Mouse (Mus musculus): Measurements from ENCODE around the gene Cmtm5. TPM values are rescaled to one million over a fixed set of nuclear protein-coding genes. Genes with fewer than 3 reads are reported as not detected.
"Not testable (repeated sequence)": the region's sequence is repeated elsewhere in the genome, so short reads cannot be mapped to it uniquely, and the experiment has no call there.

Gene Cmtm5
- polyA plus RNA-seq, 1 experiment from 2014 or later = 2.8 TPM

DNA sequence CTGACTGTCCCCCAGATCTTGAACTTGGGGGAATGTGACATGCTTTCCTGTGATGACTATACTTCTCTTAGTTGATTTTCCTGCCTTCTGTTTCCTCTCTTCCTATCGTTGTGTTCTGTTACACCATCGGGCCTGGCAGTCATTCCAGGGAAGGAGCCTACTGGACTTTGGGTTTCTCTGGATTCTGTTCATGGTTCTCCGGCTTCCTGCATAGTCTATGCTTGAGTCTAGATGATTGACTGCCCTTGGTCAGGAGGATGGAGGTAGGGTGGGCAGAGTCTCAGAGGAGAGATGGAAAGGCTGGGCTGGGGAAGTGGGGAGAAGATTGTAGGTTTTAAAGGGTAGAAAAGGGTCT lies 4.1 kb downstream of the Cmtm5 start:
- WGBS = 81% methylated on average over 3 of the region's 3 CpGs
- Histone ChIP-seq H3K4me1 (ENCODE audit: control insufficient read depth, insufficient read depth, low read length) (no peaks in the 10 kb centered on the region), H3K9me3 (replicated peaks; ENCODE audit: control insufficient read depth, low read length) (no peaks in the 10 kb centered on the region), H3K27me3 (replicated peaks; ENCODE audit: control insufficient read depth, insufficient read depth, low read length) (no peaks in the 10 kb centered on the region), H3K9ac (ENCODE audit: low read length) (no peak overlapping the region), H3K36me3 (ENCODE audit: control insufficient read depth, insufficient read depth, low read length) (no peaks in the 10 kb centered on the region), H3K4me3 (ENCODE audit: low read depth, low read length) (no peak overlapping the region), H3K4me2 (ENCODE audit: low read length) (no peak overlapping the region), H3K27ac (ENCODE audit: low read depth, low read length) (no peak overlapping the region)
- DNase-seq (ENCODE audit: low spot score) (no peak), ATAC-seq (no peak)

DNA sequence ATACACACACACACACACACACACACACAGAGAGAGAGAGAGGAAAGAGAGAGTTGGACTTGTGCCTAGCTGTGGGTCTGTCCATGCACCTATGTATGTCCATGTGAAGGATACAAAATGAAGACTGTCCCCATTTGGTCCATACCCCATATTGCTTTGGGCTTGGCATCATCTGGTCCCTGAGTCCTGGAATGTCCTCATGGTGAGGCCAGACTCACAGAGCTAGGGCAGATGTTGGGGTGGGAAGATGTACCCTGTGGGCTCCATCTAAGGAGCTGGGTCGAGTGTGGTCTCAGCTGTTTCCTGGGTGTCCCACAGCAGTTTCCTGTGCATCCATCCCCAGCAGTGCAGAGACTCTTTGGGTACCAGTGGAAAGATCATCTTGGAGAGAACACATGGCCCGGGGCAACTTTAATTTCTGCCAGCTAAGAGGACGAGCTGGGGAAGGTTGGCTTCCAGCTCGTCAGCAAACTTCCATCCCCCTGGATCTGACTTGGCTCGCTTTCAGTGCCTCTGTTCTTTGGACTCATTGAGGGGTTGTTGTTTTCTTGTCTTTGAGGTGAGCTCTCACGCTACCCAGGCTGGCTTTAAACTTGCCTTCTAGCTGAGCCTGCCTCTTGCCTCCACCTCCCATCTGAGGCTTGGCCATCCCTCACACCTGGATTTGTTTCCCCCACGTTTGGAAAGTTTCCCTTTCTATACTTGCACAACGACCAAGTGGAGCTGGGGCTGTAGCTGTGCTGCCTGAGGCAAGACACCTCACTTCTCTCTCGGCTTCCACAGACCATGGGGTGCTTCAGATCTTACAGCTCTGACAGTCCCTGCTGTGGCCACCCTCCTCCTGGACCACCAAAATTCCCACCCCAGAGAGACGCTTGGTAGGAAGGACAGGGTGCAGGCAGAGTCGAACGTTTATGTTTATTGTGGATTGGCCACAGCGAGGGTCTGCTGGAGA lies 5.2 kb downstream of the Cmtm5 start:
- H3K4me3 ChIP-seq (ENCODE audit: low read depth, low read length) = no peak overlapping the region
- no peak overlapping the region for H3K4me2 ChIP-seq (ENCODE audit: low read length)
- H3K9me3 ChIP-seq (replicated peaks; ENCODE audit: control insufficient read depth, low read length) = no peaks in the 10 kb centered on the region
- H3K36me3 ChIP-seq (ENCODE audit: control insufficient read depth, insufficient read depth, low read length) = no peaks in the 10 kb centered on the region
- DNase-seq (ENCODE audit: low spot score) (no peak), ATAC-seq (no peak)
- WGBS = 63% methylated on average over 13 of the region's 13 CpGs
- H3K27ac ChIP-seq (ENCODE audit: low read depth, low read length) = no peak overlapping the region
- no peak overlapping the region for H3K9ac ChIP-seq (ENCODE audit: low read length)
- no peaks in the 10 kb centered on the region for H3K4me1 ChIP-seq (ENCODE audit: control insufficient read depth, insufficient read depth, low read length)
- no peaks in the 10 kb centered on the region for H3K27me3 ChIP-seq (replicated peaks; ENCODE audit: control insufficient read depth, insufficient read depth, low read length)

DNA sequence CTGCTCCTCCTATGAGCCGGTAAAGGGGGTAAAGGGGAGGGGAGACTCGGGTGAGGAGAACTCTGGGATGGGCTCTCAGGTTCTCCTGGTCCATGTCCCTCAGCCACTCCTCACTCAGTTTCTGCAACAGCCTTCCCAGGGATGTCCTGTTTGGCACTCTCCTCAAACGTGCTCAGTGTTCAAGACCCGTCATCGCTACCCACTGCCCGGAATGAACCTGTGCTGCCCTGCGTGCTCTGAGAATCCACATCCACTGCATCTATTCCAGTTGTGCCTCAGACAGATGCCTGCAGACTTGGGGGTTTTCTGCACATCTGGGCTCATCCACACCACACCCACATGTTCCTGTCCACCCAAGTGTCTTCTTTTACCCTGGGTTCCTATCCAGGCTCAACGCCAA lies 6.4 kb downstream of the Cmtm5 start:
- H3K9me3 ChIP-seq (replicated peaks; ENCODE audit: control insufficient read depth, low read length) = no peaks in the 10 kb centered on the region
- H3K27me3 ChIP-seq (replicated peaks; ENCODE audit: control insufficient read depth, insufficient read depth, low read length) = no peaks in the 10 kb centered on the region
- H3K36me3 ChIP-seq (ENCODE audit: control insufficient read depth, insufficient read depth, low read length) = no peaks in the 10 kb centered on the region
- H3K9ac ChIP-seq (ENCODE audit: low read length) = no peak overlapping the region
- DNase-seq (ENCODE audit: low spot score) (no peak), ATAC-seq (no peak)
- H3K4me2 ChIP-seq (ENCODE audit: low read length) = no peak overlapping the region
- WGBS = 90% methylated on average over 8 of the region's 8 CpGs
- no peaks in the 10 kb centered on the region for H3K4me1 ChIP-seq (ENCODE audit: control insufficient read depth, insufficient read depth, low read length)
- H3K27ac ChIP-seq (ENCODE audit: low read depth, low read length) = no peak overlapping the region
- no peak overlapping the region for H3K4me3 ChIP-seq (ENCODE audit: low read depth, low read length)

DNA sequence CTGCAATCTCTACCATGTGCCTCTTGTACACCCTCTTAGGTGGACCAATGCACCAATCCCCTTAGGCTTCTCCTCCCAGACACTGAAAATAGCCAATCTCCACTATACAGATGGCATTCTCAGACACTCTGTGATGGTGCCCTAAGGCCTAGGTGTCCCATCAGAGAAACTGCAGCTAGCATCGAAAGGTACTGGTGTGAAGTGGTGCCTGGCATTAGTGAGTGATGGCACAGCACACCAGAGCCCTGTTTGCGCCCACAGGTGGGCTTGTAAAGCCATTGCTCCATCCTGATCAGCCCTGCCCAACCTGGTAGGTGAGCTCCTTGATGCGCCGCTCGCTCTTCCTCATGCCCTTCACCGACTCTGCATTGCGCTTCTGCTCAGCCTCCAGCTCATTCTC lies 7.9 kb downstream of the Cmtm5 start:
- no peak for DNase-seq (ENCODE audit: low spot score)
- ATAC-seq = no peak
- H3K4me3 ChIP-seq (ENCODE audit: low read depth, low read length) = no peak overlapping the region
- no peak overlapping the region for H3K27ac ChIP-seq (ENCODE audit: low read depth, low read length)
- H3K36me3 ChIP-seq (ENCODE audit: control insufficient read depth, insufficient read depth, low read length) = no peaks in the 10 kb centered on the region
- H3K9ac ChIP-seq (ENCODE audit: low read length) = no peak overlapping the region
- no peaks in the 10 kb centered on the region for H3K27me3 ChIP-seq (replicated peaks; ENCODE audit: control insufficient read depth, insufficient read depth, low read length)
- H3K9me3 ChIP-seq (replicated peaks; ENCODE audit: control insufficient read depth, low read length) = no peaks in the 10 kb centered on the region
- WGBS = 92% methylated on average over 7 of the region's 7 CpGs
- H3K4me2 ChIP-seq (ENCODE audit: low read length) = no peak overlapping the region
- no peaks in the 10 kb centered on the region for H3K4me1 ChIP-seq (ENCODE audit: control insufficient read depth, insufficient read depth, low read length)

DNA sequence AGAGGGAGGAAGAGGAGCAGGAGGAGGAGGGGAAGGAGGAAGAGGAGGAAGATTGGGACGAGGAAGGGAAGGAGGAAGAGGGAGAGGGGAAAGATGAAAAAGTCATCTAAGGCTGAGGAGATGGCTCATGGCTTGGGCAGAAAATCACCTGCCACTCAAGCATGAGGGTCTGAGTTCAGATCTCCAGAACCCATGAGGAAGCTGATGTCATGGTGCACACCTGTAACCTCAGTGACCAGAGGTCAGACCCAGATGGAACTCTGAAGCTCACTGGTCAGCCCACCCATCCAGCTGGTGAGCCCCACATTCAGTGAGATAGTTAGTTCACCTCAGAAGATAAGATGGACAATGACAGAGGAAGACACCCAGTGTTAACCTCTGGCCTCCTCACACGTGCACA lies 8.9 kb downstream of the Cmtm5 start:
- Histone ChIP-seq H3K4me2 (ENCODE audit: low read length) (no peak overlapping the region), H3K9me3 (replicated peaks; ENCODE audit: control insufficient read depth, low read length) (no peaks in the 10 kb centered on the region), H3K36me3 (ENCODE audit: control insufficient read depth, insufficient read depth, low read length) (no peaks in the 10 kb centered on the region), H3K4me1 (ENCODE audit: control insufficient read depth, insufficient read depth, low read length) (no peaks in the 10 kb centered on the region), H3K4me3 (ENCODE audit: low read depth, low read length) (no peak overlapping the region), H3K27me3 (replicated peaks; ENCODE audit: control insufficient read depth, insufficient read depth, low read length) (no peaks in the 10 kb centered on the region), H3K9ac (ENCODE audit: low read length) (no peak overlapping the region), H3K27ac (ENCODE audit: low read depth, low read length) (no peak overlapping the region)
- WGBS = 70% methylated on average over 2 of the region's 2 CpGs
- ATAC-seq = no peak
- DNase-seq (ENCODE audit: low spot score) = no peak

DNA sequence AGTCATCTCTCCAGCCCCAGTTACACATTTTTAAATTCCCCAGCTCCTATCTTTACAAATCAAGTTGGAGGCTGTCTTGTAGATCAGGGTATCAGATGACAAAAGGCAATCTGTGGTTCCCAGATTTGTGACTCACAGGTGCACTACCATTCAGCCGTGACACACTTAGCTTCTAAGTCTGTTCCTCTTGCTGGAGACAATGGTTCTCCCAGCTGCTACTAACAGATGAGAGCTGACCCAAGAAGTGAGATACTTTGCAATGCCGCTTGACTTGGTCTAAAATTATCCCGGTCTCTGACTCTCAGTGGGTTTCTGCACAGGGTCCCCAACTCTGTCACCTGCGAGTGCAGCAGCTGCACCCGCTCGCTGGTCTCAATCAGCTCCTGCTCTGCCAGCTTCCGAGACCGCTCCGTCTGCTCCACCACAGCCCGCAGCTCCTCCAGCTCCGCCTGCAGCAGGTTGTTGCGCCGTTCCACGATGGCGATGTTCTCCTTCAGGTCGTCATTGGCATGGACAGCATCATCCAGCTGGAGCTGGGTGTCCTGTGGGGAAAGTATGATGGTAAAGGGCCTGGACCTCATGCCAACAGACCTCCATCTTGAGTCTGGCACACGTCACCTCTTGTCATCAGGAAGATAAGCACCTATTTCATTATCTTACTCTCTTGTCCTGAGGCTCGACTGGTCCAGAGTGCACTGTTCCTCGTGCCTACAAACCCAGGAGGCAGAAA lies 10.1 kb downstream of the Cmtm5 start:
- H3K27ac ChIP-seq (ENCODE audit: low read depth, low read length) = no peak overlapping the region
- no peak overlapping the region for H3K4me3 ChIP-seq (ENCODE audit: low read depth, low read length)
- WGBS = 83% methylated on average over 19 of the region's 19 CpGs
- no peak overlapping the region for H3K4me2 ChIP-seq (ENCODE audit: low read length)
- no peak overlapping the region for H3K9ac ChIP-seq (ENCODE audit: low read length)
- ATAC-seq (no peak), DNase-seq (ENCODE audit: low spot score) (no peak)
- H3K4me1 ChIP-seq (ENCODE audit: control insufficient read depth, insufficient read depth, low read length) = no peaks in the 10 kb centered on the region
- H3K9me3 ChIP-seq (replicated peaks; ENCODE audit: control insufficient read depth, low read length) = no peaks in the 10 kb centered on the region
- no peaks in the 10 kb centered on the region for H3K27me3 ChIP-seq (replicated peaks; ENCODE audit: control insufficient read depth, insufficient read depth, low read length)
- no peaks in the 10 kb centered on the region for H3K36me3 ChIP-seq (ENCODE audit: control insufficient read depth, insufficient read depth, low read length)

DNA sequence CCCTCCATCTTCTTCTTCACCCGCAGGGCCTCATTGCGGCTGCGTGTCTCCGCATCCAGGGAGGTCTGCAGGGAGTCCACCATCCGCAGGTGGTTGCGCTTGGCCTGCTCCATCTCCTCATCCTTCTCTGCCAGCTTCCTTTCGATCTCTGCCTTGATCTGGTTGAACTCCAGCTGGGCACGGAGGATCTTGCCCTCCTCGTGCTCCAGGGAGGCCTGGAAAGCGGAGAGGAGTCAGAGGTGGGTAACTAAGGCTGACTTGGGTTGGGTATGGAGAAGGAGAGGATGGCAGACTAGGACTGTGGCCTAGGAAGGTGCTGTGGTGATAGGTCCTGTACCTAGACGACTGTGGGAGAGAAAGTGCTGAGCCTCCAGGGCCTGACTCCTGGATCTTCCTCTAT lies 10.9 kb downstream of the Cmtm5 start:
- not testable (repeated sequence) for H3K4me3 ChIP-seq (ENCODE audit: low read depth, low read length); H3K27ac ChIP-seq (ENCODE audit: low read depth, low read length); H3K9me3 ChIP-seq (replicated peaks; ENCODE audit: control insufficient read depth, low read length); ATAC-seq; H3K4me2 ChIP-seq (ENCODE audit: low read length); H3K4me1 ChIP-seq (ENCODE audit: control insufficient read depth, insufficient read depth, low read length); H3K9ac ChIP-seq (ENCODE audit: low read length); DNase-seq (ENCODE audit: low spot score); H3K27me3 ChIP-seq (replicated peaks; ENCODE audit: control insufficient read depth, insufficient read depth, low read length); H3K36me3 ChIP-seq (ENCODE audit: control insufficient read depth, insufficient read depth, low read length)
- WGBS = 88% methylated on average over 10 of the region's 11 CpGs

DNA sequence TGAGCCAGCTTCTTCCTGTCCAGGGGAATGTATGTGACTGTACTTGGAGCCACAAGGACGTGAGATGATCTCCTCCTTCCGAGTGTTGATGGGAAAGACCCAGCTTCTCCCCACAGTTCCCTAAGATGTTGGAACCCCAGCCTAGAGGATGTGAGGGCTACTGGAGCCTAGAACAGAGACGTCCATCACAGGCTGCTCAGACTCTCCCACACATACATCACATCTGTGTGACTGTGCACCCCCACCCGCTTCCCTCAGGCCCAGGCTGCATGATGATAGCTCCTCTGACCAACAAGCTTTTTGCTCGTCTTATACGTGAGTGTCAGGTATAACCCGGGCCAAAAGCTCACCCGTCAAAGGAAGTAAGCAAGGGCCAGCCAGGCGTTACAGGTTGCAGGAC lies 12.7 kb downstream of the Cmtm5 start:
- no peak for DNase-seq (ENCODE audit: low spot score)
- H3K27me3 ChIP-seq (replicated peaks; ENCODE audit: control insufficient read depth, insufficient read depth, low read length) = no peaks in the 10 kb centered on the region
- H3K9me3 ChIP-seq (replicated peaks; ENCODE audit: control insufficient read depth, low read length) = no peaks in the 10 kb centered on the region
- H3K4me2 ChIP-seq (ENCODE audit: low read length) = no peak overlapping the region
- 93% methylated on average over 9 of the region's 9 CpGs for WGBS
- no peak overlapping the region for H3K9ac ChIP-seq (ENCODE audit: low read length)
- no peak for ATAC-seq
- H3K36me3 ChIP-seq (ENCODE audit: control insufficient read depth, insufficient read depth, low read length) = no peaks in the 10 kb centered on the region
- H3K4me3 ChIP-seq (ENCODE audit: low read depth, low read length) = no peak overlapping the region
- no peaks in the 10 kb centered on the region for H3K4me1 ChIP-seq (ENCODE audit: control insufficient read depth, insufficient read depth, low read length)
- no peak overlapping the region for H3K27ac ChIP-seq (ENCODE audit: low read depth, low read length)

DNA sequence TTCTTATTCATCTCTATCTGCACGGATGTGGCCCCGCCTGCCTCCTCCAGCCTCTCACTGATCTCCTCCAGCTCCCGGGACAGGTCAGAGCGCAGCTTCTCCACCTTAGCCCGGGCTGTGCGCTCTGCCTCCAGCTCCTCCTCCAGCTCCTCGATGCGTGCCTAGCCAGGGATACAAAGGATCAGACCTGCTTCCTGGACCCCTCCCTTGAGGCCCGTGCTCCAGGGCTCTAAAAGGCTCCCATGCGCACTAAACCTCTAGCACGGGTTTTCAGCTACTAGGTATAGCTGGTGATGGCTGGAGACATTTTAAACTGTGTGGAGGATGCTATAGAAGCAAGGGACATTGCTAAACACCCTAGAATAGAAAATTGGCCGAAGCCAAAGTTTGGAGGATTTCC lies 14.4 kb downstream of the Cmtm5 start:
- 64% methylated on average over 12 of the region's 12 CpGs for WGBS
- Histone ChIP-seq H3K9me3 (replicated peaks; ENCODE audit: control insufficient read depth, low read length) (no peaks in the 10 kb centered on the region), H3K4me1 (ENCODE audit: control insufficient read depth, insufficient read depth, low read length) (no peaks in the 10 kb centered on the region), H3K9ac (ENCODE audit: low read length) (no peak overlapping the region), H3K27ac (ENCODE audit: low read depth, low read length) (no peak overlapping the region), H3K36me3 (ENCODE audit: control insufficient read depth, insufficient read depth, low read length) (no peaks in the 10 kb centered on the region), H3K4me3 (ENCODE audit: low read depth, low read length) (no peak overlapping the region), H3K27me3 (replicated peaks; ENCODE audit: control insufficient read depth, insufficient read depth, low read length) (no peaks in the 10 kb centered on the region), H3K4me2 (ENCODE audit: low read length) (no peak overlapping the region)
- ATAC-seq = no peak
- no peak for DNase-seq (ENCODE audit: low spot score)

Measured in forebrain, embryonic 14.5 days (tissue).